Mouse (Mus musculus) lung, adult 2 months (tissue): Measurements from ENCODE around the gene Ndufs2.

ENCODE experiments used
- CTCF ChIP-seq: fragments of 200-500 bp; IDR thresholded peaks from 2 replicates; pipeline ENCODE4 v1.5.1; 2011; ENCODE audit warnings: mild to moderate bottlenecking, low read length, control low read depth; ENCODE audit not compliant: insufficient read depth
- POLR2A ChIP-seq: fragments of 200-500 bp; IDR thresholded peaks from 2 replicates; pipeline ENCODE4 v1.6.1; 2011; ENCODE audit warnings: low read depth, mild to moderate bottlenecking, control low read depth, low read length, borderline replicate concordance; ENCODE audit errors: extremely low read depth

DNA sequence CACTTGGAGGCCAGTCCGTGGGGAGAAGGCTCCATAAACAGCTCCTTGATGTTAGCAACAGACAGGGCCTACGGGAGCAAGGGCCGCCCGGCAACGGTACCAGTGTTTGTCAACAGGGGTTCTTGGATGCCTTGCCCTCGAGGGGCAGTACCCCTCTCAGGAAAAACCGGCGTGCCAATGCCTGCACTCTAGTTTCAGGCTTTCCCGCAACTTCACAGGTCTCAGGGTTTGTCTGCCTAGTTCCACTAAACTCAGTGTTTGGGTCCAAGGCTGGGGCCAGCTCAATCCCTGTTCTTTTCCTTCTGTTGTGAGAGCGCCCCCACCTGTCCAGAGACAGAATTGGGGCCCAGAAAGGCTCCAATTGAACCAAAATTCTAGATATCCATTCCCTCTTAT lies 30.3 kb upstream of the Ndufs2 start:
- TF ChIP-seq CTCF, result peak; percentile 53
- TF ChIP-seq POLR2A, result 0 out of 2 replicates have a peak, but pooled peaks have one; percentile 6
